Mouse (Mus musculus): ENCODE data around the gene Tmco2. TPM values are rescaled to one million over a fixed set of nuclear protein-coding genes. Genes with fewer than 3 reads are reported as not detected.
"Not testable (repeated sequence)": the region's sequence is repeated elsewhere in the genome, so short reads cannot be mapped to it uniquely, and the experiment has no call there.

The Tmco2 gene
- polyA plus RNA-seq, 1 experiment from 2014 or later: not detected

- no peak for ATAC-seq (ENCODE audit: low FRiP score, low TSS enrichment)
- H3K4me1 ChIP-seq (replicated peaks; ENCODE audit: control insufficient read depth, insufficient read depth): no peaks in the 10 kb centered on the region
- no peak overlapping the region for H3K9ac ChIP-seq (ENCODE audit: low read length)
- no peak overlapping the region for H3K4me3 ChIP-seq (ENCODE audit: low read depth, low read length)
- no peaks in the 10 kb centered on the region for H3K9me3 ChIP-seq (ENCODE audit: control insufficient read depth, low read length)
- TF ChIP-seq EP300 (optimal IDR thresholded peaks at IDR 0.05) (no peak), CTCF (IDR thresholded peaks at IDR 0.05; ENCODE audit: low read depth) (no peak)
- no peaks in the 10 kb centered on the region for H3K27me3 ChIP-seq (ENCODE audit: control insufficient read depth, insufficient read depth, low read length)
- no peak overlapping the region for H3K27ac ChIP-seq (replicated peaks)
- no peak overlapping the region for H3K4me2 ChIP-seq (replicated peaks; ENCODE audit: low read depth)
- peaks cover 15% of the 10 kb centered on the region; the same call in 1 of the 2 replicates for H3K36me3 ChIP-seq (ENCODE audit: control insufficient read depth, insufficient read depth, low read length)
- WGBS: 72% methylated on average over 1 of the region's 1 CpGs
- no peak for DNase-seq (ENCODE audit: low spot score)
These were observed 28.6 kb downstream of the Tmco2 start for GRCm38 (mm10) chr4:121080395-121080794.

DNA sequence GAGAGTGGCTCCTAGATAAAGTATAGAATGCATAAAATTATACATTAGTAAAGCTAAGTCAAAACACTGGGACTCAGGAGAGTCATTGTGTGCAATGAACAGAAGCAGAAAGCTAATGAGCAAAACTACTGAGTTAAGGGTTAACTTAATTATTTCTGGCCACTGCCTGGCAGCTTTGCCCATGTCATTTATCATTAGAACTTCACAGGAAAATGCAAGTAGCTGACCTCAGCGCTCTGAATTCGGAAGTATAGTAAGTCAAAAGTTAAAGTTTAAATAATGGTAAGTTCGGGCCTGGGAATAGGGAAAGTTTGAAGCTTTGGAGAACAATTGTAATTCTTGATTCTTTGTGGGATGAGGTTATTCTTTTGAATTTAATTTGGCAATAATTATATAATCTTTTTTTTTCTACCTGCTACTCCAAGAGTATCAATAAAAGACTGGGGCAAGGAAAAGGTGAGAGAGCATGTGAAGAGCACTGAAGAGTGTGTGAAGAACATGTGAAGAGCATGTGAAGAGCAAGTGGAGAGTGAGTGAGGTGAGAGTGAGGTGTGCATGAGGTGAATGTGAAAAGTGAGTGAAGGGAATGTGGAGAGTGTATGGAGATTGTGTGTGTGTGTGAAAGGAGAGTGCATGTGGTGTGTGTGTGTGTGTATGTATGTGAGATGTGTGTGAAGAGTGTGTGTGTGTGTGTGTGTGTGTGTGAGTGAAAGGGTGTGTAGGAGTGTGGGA, 30.9 kb downstream of the Tmco2 start:
- Histone ChIP-seq H3K4me2 (replicated peaks; ENCODE audit: low read depth) (no peak overlapping the region), H3K36me3 (ENCODE audit: control insufficient read depth, insufficient read depth, low read length) (peaks cover 18% of the 10 kb centered on the region), H3K27ac (replicated peaks) (no peak overlapping the region), H3K4me1 (replicated peaks; ENCODE audit: control insufficient read depth, insufficient read depth) (no peaks in the 10 kb centered on the region), H3K9ac (ENCODE audit: low read length) (no peak overlapping the region), H3K9me3 (ENCODE audit: control insufficient read depth, low read length) (no peaks in the 10 kb centered on the region), H3K27me3 (ENCODE audit: control insufficient read depth, insufficient read depth, low read length) (no peaks in the 10 kb centered on the region), H3K4me3 (ENCODE audit: low read depth, low read length) (no peak overlapping the region)
- TF ChIP-seq EP300 (optimal IDR thresholded peaks at IDR 0.05) (no peak), CTCF (IDR thresholded peaks at IDR 0.05; ENCODE audit: low read depth) (no peak)
- no peak for ATAC-seq (ENCODE audit: low FRiP score, low TSS enrichment)
- 50% methylated on average over 3 of the region's 3 CpGs for WGBS
- DNase-seq (ENCODE audit: low spot score): no peak

- no peaks in the 10 kb centered on the region for H3K27me3 ChIP-seq (ENCODE audit: control insufficient read depth, insufficient read depth, low read length)
- no peak for DNase-seq (ENCODE audit: low spot score)
- H3K27ac ChIP-seq (replicated peaks): no peak overlapping the region
- ATAC-seq (ENCODE audit: low FRiP score, low TSS enrichment): no peak
- no peak overlapping the region for H3K4me2 ChIP-seq (replicated peaks; ENCODE audit: low read depth)
- no peaks in the 10 kb centered on the region for H3K4me1 ChIP-seq (replicated peaks; ENCODE audit: control insufficient read depth, insufficient read depth)
- WGBS: 95% methylated on average over 4 of the region's 4 CpGs
- H3K36me3 ChIP-seq (ENCODE audit: control insufficient read depth, insufficient read depth, low read length): peaks cover 15% of the 10 kb centered on the region
- H3K4me3 ChIP-seq (ENCODE audit: low read depth, low read length): no peak overlapping the region
- H3K9ac ChIP-seq (ENCODE audit: low read length): no peak overlapping the region
- TF ChIP-seq CTCF (IDR thresholded peaks at IDR 0.05; ENCODE audit: low read depth) (no peak), EP300 (optimal IDR thresholded peaks at IDR 0.05) (no peak)
- no peaks in the 10 kb centered on the region for H3K9me3 ChIP-seq (ENCODE audit: control insufficient read depth, low read length)
These were observed 34.8 kb downstream of the Tmco2 start for GRCm38 (mm10) chr4:121074250-121074649.

DNA sequence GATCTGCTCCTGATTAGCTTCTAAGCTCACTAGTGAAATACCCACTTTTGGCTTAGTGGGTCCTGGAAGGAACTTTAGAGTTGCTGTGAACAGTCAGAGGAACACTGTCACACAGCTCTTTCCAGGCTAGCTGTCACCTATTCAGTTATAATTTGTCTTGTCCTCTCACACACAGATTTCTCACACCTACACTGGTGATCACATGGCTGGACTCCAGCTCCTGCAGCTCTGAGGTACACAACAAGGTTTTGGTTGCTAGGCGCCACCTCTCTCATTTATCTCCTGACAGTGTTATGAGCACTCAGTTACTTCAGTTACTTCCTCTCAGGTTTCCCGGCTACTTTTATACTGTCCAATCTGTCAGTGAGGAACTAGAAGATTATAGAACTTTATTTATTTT, 43.7 kb downstream of the Tmco2 start:
- no peak overlapping the region for H3K9ac ChIP-seq (ENCODE audit: low read length)
- TF ChIP-seq CTCF (IDR thresholded peaks at IDR 0.05; ENCODE audit: low read depth) (no peak), EP300 (optimal IDR thresholded peaks at IDR 0.05) (no peak)
- no peak for ATAC-seq (ENCODE audit: low FRiP score, low TSS enrichment)
- no peaks in the 10 kb centered on the region for H3K27me3 ChIP-seq (ENCODE audit: control insufficient read depth, insufficient read depth, low read length)
- H3K4me3 ChIP-seq (ENCODE audit: low read depth, low read length): no peak overlapping the region
- 64% methylated on average over 2 of the region's 2 CpGs for WGBS
- H3K9me3 ChIP-seq (ENCODE audit: control insufficient read depth, low read length): no peaks in the 10 kb centered on the region
- H3K4me1 ChIP-seq (replicated peaks; ENCODE audit: control insufficient read depth, insufficient read depth): no peaks in the 10 kb centered on the region
- no peak for DNase-seq (ENCODE audit: low spot score)
- no peak overlapping the region for H3K27ac ChIP-seq (replicated peaks)
- H3K36me3 ChIP-seq (ENCODE audit: control insufficient read depth, insufficient read depth, low read length): peaks cover 13% of the 10 kb centered on the region
- H3K4me2 ChIP-seq (replicated peaks; ENCODE audit: low read depth): no peak overlapping the region

DNA sequence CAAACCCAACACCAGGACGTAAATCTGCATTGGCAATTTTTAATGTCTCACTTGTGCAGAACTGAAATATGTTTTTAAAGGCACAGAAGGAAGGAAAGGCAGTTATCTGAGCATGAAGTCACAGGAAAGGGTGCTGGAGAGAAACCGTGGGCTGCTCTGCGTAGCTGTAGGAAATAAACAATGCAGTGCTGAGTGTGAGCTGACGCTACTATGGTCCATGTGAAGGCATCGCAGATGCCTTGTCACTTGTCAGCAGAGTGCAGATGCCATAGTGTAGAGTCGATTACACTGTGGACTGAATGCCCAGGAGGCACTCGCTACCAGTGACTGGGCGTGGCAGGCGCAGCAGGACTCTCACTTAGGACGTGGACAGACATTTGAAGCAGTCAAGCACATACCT, 49.8 kb downstream of the Tmco2 start:
- WGBS: 88% methylated on average over 9 of the region's 10 CpGs
- not testable (repeated sequence) for ATAC-seq (ENCODE audit: low FRiP score, low TSS enrichment); H3K4me2 ChIP-seq (replicated peaks; ENCODE audit: low read depth); H3K4me3 ChIP-seq (ENCODE audit: low read depth, low read length); H3K9ac ChIP-seq (ENCODE audit: low read length); H3K27me3 ChIP-seq (ENCODE audit: control insufficient read depth, insufficient read depth, low read length); H3K36me3 ChIP-seq (ENCODE audit: control insufficient read depth, insufficient read depth, low read length); H3K27ac ChIP-seq (replicated peaks); DNase-seq (ENCODE audit: low spot score); H3K9me3 ChIP-seq (ENCODE audit: control insufficient read depth, low read length); H3K4me1 ChIP-seq (replicated peaks; ENCODE audit: control insufficient read depth, insufficient read depth)

DNA sequence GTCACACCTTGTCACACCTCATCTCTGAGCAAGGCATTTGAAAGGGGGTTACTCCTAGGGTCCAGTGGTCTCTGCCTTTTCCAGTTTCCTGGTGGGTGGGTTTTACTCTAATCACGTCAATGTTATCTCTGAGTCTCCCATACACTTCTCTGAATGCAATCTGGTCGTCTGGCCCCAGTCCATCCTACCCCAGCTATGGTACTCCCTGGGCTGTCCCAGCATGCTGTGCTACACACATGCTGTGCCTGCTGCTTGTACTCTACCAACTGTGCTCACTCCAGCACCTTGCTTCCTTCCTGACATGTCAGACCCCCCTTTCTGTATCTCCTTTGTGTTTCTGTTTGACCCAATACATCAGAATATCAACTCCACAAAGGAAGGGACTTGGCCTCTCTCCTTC, 52.0 kb downstream of the Tmco2 start:
- Histone ChIP-seq H3K4me2 (replicated peaks; ENCODE audit: low read depth) (no peak overlapping the region), H3K4me3 (ENCODE audit: low read depth, low read length) (no peak overlapping the region), H3K9ac (ENCODE audit: low read length) (no peak overlapping the region), H3K27ac (replicated peaks) (no peak overlapping the region), H3K36me3 (ENCODE audit: control insufficient read depth, insufficient read depth, low read length) (no peaks in the 10 kb centered on the region), H3K9me3 (ENCODE audit: control insufficient read depth, low read length) (no peaks in the 10 kb centered on the region), H3K4me1 (replicated peaks; ENCODE audit: control insufficient read depth, insufficient read depth) (no peaks in the 10 kb centered on the region), H3K27me3 (ENCODE audit: control insufficient read depth, insufficient read depth, low read length) (no peaks in the 10 kb centered on the region)
- DNase-seq (ENCODE audit: low spot score) (no peak), ATAC-seq (ENCODE audit: low FRiP score, low TSS enrichment) (no peak)
- no peak for TF ChIP-seq EP300 (optimal IDR thresholded peaks at IDR 0.05)
- 68% methylated on average over 2 of the region's 2 CpGs for WGBS
